Mouse (Mus musculus) E14TG2a.4 (cell line): ENCODE measurements around the gene Glis1.
A peak's percentile ranks its signal among the peaks of the same experiment; 100 is the strongest.

Experiments used
- H3K27me3 ChIP-seq: 2 replicates; pipeline ENCODE4 v1.6.1; 2014; ENCODE audit warnings: low read length, control low read depth; ENCODE audit not compliant: insufficient read depth
- H3K36me3 ChIP-seq: 2 replicates; pipeline ENCODE4 v1.6.1; 2014; ENCODE audit warnings: low read length, control low read depth; ENCODE audit not compliant: insufficient read depth
- H3K4me1 ChIP-seq: replicated peaks from 2 replicates; pipeline ENCODE4 v1.6.1; 2014; ENCODE audit warnings: low read depth, low read length, control low read depth
- H3K4me3 ChIP-seq: replicated peaks from 2 replicates; pipeline ENCODE4 v1.5.1; 2014; ENCODE audit warnings: mild to moderate bottlenecking, low read length
- H3K9me3 ChIP-seq: 2 replicates; pipeline ENCODE4 v1.6.1; 2014; ENCODE audit warnings: low read length, control low read depth
- CTCF ChIP-seq: conservative IDR thresholded peaks from 2 replicates; pipeline ENCODE4 v1.5.1; 2014; ENCODE audit warnings: low read length
- NANOG ChIP-seq: IDR thresholded peaks from 2 replicates; pipeline ENCODE4 v1.6.1; 2014; ENCODE audit warnings: borderline replicate concordance, low read length, mixed read lengths
- POU5F1 ChIP-seq: IDR thresholded peaks from 2 replicates; pipeline ENCODE4 v1.6.1; 2014; ENCODE audit warnings: low read length, borderline replicate concordance

Glis1 gene

DNA sequence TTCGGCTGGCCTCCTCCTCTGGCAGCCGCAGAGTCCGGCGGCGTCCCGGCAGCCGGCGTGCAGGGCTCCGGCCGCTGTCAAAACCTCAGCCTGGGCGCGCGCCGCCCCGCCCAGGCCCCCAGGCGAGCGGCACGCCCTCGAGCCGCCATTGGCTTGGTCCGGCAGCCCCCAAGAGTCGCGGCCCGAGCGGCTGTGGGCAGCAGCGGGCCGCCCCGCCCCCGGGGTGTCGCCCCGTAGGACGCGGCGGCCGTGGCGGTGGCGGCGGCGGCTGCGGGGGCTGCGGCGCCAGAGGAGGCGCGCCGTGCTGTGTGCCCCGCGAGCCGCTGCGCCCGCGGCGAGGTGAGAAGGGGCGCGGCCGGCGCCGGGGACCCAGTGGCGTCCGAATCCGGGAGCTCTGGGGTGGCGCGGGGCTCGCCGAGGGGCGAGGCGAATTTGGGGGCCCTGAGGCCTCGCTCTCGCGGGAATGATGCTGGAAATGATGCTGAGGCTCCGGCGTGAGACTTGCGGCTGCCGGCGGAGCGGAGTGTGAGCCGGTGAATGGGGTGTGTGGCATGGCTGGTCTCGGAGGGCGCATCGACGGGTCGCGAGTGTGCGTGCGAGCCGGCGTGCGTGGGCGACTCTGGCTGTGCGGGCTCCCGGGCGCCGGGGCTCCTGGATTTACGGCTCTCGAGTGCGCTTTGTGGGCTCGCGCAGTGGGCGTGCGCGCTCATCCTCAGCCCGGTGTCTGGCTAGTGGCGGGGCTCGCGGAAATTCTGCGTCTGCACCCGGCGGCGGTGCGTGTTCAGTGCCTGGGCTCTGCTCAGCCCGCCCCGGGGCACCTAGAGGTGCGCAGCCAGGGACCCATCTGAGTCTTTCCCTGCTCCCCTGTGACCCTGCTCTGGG is at the start of gene Glis1:
Gene Glis1 (plus strand): TSS at position 236 of the 882 bp plus-strand sequence.
- peak within 1 kb of the TSS; percentile 84 for H3K4me3 ChIP-seq
- no peaks in the 10 kb centered on the region for H3K9me3 ChIP-seq

DNA sequence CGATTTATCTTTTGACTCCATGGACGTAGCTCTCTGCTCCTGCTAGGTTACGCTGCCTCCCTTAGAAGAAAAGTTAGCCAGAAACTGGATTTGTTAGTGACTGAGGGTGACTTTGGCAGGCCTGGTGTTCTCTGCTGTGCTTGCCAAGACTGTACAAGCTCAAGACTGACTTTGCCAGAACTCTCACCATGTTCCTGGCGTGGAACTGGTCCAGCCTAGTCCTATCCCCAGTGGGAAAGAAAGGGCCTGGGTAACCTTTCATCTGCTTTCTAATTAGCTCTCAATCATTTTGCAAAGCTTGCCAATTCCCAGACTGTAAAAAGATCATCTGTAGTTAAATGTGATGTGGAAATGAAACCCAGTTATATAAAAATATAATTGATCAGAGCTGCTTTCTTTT is 47.4 kb upstream of the Glis1 start:
- H3K9me3 ChIP-seq: no peaks in the 10 kb centered on the region
- no peaks in the 10 kb centered on the region for H3K27me3 ChIP-seq
- no peak overlapping the region for H3K4me3 ChIP-seq
- H3K36me3 ChIP-seq: peaks cover 94% of the 10 kb centered on the region
- no peaks in the 10 kb centered on the region for H3K4me1 ChIP-seq
- TF ChIP-seq NANOG (no peak), POU5F1 (no peak), CTCF (no peak)

More for the DNA sequence above, at the start of gene Glis1:
- TF ChIP-seq POU5F1 (no peak), CTCF (no peak), NANOG (no peak)
- Histone ChIP-seq H3K36me3 (no peaks in the 10 kb centered on the region), H3K4me1 (peaks cover 16% of the 10 kb centered on the region), H3K27me3 (peaks cover 71% of the 10 kb centered on the region)

DNA sequence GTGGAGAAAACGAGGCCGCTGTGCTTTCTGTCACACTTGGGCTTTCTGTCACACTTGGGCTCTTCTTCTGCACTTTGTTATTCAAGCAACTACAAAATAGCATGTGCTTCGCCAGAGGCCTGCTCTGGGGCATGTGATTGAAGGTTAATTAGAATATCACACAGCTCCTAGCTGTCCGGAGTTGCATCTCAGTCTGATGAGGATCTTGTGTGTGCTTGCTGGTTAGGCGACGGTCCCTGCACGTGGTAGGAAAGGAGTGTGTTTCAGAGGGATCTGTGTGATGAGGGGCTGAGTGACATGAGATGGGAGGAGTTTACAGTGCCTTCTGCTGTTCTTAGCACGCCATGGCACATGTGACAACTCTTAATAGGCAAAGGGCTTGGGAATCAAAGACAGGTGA is 46.9 kb upstream of the Glis1 start:
- Histone ChIP-seq H3K36me3 (peaks cover 95% of the 10 kb centered on the region), H3K4me1 (no peaks in the 10 kb centered on the region), H3K27me3 (no peaks in the 10 kb centered on the region), H3K9me3 (no peaks in the 10 kb centered on the region), H3K4me3 (no peak overlapping the region)
- TF ChIP-seq CTCF (no peak), POU5F1 (no peak)

DNA sequence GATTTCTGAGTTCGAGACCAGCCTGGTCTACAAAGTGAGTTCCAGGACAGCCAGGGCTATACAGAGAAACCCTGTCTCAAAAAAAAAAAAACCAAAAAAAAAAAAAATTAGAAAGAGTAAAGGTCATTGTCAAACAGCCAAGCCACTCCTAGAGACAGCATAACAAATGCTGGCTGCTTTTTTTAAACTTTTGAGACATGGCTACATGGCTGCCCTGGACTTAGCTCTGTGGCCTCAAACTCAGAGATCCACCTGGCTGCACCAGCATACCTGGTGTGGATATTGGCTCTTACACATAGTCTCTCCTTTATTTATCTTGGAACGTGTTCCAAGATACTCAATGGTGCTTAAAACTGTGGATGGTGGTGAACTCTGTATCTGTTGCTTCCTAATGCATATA is 46.1 kb upstream of the Glis1 start:
- Histone ChIP-seq H3K36me3 (peaks cover 95% of the 10 kb centered on the region), H3K27me3 (no peaks in the 10 kb centered on the region), H3K4me3 (no peak overlapping the region), H3K9me3 (no peaks in the 10 kb centered on the region), H3K4me1 (no peaks in the 10 kb centered on the region)
- TF ChIP-seq CTCF (no peak), NANOG (no peak), POU5F1 (no peak)

DNA sequence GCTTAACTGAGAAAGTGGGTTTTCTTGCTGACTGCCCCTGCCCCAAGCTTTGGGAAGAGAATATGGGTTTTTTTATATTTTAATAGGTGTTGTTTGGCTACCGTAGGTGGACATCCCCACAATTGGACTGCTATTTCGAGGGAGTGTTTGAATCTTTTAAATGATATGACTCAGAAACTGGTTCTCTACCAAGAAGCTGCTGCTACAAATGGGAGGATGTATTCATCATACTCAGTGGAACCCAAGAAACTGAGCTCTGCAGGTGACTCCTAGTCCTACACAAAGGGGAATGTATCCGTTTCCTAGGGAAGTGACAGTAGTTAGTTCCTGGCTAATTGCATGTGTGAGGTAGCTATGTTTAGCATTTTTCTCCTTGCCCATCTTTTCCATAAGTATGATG is 45.0 kb upstream of the Glis1 start:
- Histone ChIP-seq H3K4me1 (no peaks in the 10 kb centered on the region), H3K36me3 (peaks cover 96% of the 10 kb centered on the region), H3K9me3 (no peaks in the 10 kb centered on the region), H3K4me3 (no peak overlapping the region), H3K27me3 (no peaks in the 10 kb centered on the region)
- TF ChIP-seq NANOG: no peak
- TF ChIP-seq CTCF: no peak
- no peak for TF ChIP-seq POU5F1

DNA sequence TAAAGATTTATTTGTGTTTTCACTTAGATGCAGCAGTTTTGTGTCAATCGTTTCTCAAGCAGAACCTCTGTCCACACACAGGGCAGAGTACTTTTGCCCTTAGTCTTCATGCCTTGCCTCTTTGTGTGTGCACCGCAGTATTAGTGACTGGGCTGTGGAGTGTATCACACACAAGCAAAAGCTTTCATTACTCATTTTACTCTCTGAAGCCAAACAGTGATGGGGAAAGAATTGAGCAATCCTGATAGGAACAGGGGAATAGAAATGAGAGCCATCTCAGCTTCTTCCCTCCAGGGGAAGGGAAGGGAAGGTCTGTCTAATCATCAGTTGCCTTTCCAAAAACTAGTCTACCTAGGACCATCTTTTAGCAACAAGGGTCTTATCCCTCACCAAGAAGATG is 40.6 kb upstream of the Glis1 start:
- Histone ChIP-seq H3K27me3 (no peaks in the 10 kb centered on the region), H3K4me3 (no peak overlapping the region)
- TF ChIP-seq CTCF: no peak
- no peak for TF ChIP-seq NANOG
- TF ChIP-seq POU5F1: no peak

DNA sequence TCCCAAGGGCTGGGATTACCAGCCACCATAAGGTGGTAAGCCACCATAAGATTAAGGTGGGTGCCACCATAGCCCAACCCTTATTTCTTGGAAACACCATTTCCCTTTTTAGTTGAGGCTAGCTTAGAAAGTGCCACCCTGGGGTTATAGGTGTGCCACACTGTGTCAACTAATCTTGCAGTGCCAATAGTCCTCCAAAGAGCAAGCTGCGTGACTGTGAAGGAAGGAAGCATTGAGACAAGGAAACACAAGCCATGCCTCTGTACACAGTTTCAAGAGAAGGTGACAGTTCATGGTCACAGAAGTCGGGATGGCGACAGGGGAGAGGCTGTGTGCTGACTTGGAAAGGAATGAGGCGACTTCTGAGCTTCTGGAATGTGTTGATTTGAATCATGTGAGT is 14.2 kb upstream of the Glis1 start:
- Histone ChIP-seq H3K36me3 (peaks cover 37% of the 10 kb centered on the region), H3K27me3 (no peaks in the 10 kb centered on the region), H3K9me3 (no peaks in the 10 kb centered on the region), H3K4me3 (no peak overlapping the region), H3K4me1 (peaks cover 10% of the 10 kb centered on the region)
- no peak for TF ChIP-seq NANOG
- TF ChIP-seq POU5F1: no peak
- no peak for TF ChIP-seq CTCF

More for the DNA sequence above, 40.6 kb upstream of the Glis1 start:
- H3K4me1 ChIP-seq: no peaks in the 10 kb centered on the region
- peaks cover 99% of the 10 kb centered on the region for H3K36me3 ChIP-seq
- no peaks in the 10 kb centered on the region for H3K9me3 ChIP-seq

DNA sequence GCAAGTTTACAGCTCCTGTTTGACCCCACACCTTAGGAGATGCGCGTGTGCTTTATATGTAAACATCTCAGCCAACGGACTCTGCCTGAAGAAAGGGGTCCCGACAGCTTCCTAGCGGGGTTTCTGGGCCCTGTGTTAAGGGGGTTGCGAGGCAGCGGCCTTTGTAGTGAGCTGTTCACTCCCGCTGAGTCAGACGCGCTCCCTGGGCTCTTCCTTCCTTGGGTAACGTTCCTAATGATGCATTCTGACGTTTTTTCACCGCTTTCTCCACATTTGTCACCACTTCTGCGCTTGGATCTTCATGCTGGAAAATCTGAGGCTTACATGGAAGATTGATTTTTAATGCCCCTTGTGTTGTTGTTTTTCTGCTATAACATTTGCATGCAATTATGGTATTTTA is 12.7 kb upstream of the Glis1 start:
- TF ChIP-seq POU5F1 (no peak), CTCF (no peak)
- Histone ChIP-seq H3K4me3 (no peak overlapping the region), H3K36me3 (peaks cover 24% of the 10 kb centered on the region), H3K4me1 (peaks cover 15% of the 10 kb centered on the region), H3K27me3 (no peaks in the 10 kb centered on the region), H3K9me3 (no peaks in the 10 kb centered on the region)

DNA sequence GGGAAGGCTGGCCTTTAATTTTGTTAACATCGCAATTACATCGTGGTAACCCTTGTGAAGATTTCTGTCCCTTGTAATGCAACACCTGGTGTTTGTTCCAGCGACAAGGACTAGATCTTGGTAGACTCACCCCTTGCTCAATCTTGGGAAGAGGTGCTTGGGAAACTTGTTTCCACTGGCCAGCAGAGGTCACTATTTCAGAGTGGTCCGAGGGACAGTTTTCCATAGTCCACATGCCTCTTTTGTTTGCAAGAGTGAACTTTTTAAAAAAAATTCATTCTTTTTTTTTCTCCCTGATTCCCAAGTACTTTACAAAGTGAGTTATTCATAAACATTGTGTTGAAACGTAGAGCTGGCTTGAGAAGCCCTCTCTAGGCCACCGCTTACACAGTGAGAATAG is 12.2 kb upstream of the Glis1 start:
- H3K9me3 ChIP-seq: no peaks in the 10 kb centered on the region
- no peaks in the 10 kb centered on the region; the same call in 1 of the 2 replicates for H3K27me3 ChIP-seq
- peaks cover 19% of the 10 kb centered on the region for H3K36me3 ChIP-seq
- TF ChIP-seq NANOG: no peak
- TF ChIP-seq POU5F1: no peak
- 0 out of 2 replicates have a peak, but pooled peaks have one; percentile 17 for TF ChIP-seq CTCF
- peaks cover 15% of the 10 kb centered on the region for H3K4me1 ChIP-seq
- no peak overlapping the region for H3K4me3 ChIP-seq
